Mouse (Mus musculus) liver, postnatal 0 days (tissue): ENCODE data around the gene Neu1.

ENCODE experiments used
- CTCF ChIP-seq: sonication (generic); IDR thresholded peaks from 2 replicates; pipeline ENCODE4 v1.5.1; 2016; ENCODE audit warnings: antibody characterized with exemption, low read depth
- EP300 ChIP-seq: IDR thresholded peaks from 2 replicates; pipeline ENCODE4 v1.6.1; 2016; ENCODE audit warnings: antibody characterized with exemption, low read depth, mild to moderate bottlenecking

DNA sequence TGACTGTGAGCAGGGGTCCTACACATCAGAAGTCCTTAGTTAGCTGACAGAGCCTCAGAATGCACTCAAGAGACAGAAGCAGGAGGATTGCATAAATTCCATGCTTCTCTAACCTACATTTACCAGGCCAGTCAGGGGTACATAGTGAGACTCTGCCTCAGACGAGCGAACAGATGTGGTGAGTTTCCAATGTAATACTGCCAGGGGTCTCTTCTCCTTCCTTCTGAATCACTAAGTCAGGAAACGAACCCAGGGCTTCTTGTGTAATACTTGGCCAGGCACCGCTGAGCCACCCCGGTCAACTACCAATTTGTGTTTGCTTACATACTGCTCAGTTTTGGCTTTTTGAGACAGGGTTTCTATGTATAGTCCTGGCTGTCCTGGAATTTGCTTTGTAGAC is 43.1 kb upstream of the Neu1 start:
- TF ChIP-seq EP300 (no peak), CTCF (no peak)
